Mouse (Mus musculus) G1E (cell line): ENCODE data around the gene Tmem251.

Experiments used
- CTCF ChIP-seq: IDR thresholded peaks from 2 replicates; pipeline ENCODE4 v1.5.1; 2012; ENCODE audit warnings: low read depth, low read length, inconsistent platforms, mixed read lengths
- GATA1 ChIP-seq: IDR thresholded peaks from 2 replicates; pipeline ENCODE4 v1.6.1; 2012; ENCODE audit warnings: borderline replicate concordance, low read length, inconsistent platforms, mixed read lengths
- GATA2 ChIP-seq: IDR thresholded peaks from 2 replicates; pipeline ENCODE4 v1.6.1; 2012; ENCODE audit warnings: low read depth, low read length, inconsistent platforms, borderline replicate concordance
- POLR2AphosphoS5 ChIP-seq: IDR thresholded peaks from 2 replicates; pipeline ENCODE4 v1.6.1; 2012; ENCODE audit warnings: low read depth, low read length, inconsistent platforms; ENCODE audit not compliant: insufficient replicate concordance
- TAL1 ChIP-seq: conservative IDR thresholded peaks from 2 replicates; pipeline ENCODE4 v1.6.1; 2012; ENCODE audit warnings: low read depth, low read length, inconsistent platforms, mixed read lengths

- no peak for TF ChIP-seq CTCF
- no peak for TF ChIP-seq GATA1
- TF ChIP-seq TAL1, result no peak
- no peak for TF ChIP-seq POLR2AphosphoS5
- no peak for TF ChIP-seq GATA2
These were observed 25.4 kb downstream of the Tmem251 start for GRCm38 (mm10) chr12:102769000-102769399.
